Mouse (Mus musculus): ENCODE measurements around the gene Tmem47. TPM values are rescaled to one million over a fixed set of nuclear protein-coding genes. Genes with fewer than 3 reads are reported as not detected.

Tmem47 gene
- total RNA-seq (2014; rRNA removed) (4.9 and 5.6 TPM in 2 replicates), polyA plus RNA-seq (2012; rRNA removed) (1.3 and 2.0 TPM in 2 replicates)

DNA sequence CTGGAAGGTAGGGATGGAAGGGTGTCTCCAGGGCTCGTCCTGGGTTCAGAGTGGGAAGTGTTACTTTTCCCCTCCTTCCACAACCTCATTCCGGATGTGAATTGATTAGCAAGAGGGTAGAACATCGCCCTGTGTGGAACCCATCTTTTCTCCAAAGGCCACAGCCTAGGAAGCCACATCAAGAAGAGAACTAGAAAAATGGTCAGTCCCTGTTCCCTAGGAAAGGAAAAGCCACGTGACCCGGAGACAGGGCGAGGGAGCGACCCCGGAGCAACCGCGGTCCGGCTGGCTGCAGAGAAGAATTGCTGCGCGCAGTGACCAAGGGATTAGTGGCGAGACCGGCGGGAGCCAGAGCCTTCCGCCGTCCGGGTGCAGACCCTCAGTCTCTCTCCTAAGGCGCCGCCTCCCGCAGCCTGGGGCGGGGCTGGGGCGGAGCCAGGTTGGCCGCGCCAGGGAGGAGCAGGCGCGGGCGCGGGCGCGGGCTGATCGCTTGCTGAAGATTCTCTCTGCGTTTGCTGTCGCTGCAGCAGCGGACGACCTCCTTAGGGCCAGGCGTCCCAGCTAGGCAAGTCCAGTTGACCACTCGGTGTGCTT lies at the start of gene Tmem47:
Gene Tmem47, plus strand, starts transcription at position 489 of the 594 bp plus-strand sequence.
- H3K4me3 ChIP-seq (ENCODE audit: insufficient read depth, low read depth, low read length): peak within 1 kb of the TSS; percentile 79
- H3K27me3 ChIP-seq (ENCODE audit: control insufficient read depth, insufficient read depth, low read length): no peaks in the 10 kb centered on the region
- H3K4me1 ChIP-seq (ENCODE audit: control insufficient read depth, insufficient read depth, low read length): no peaks in the 10 kb centered on the region
- peak within 1 kb of the TSS; percentile 62 for H3K9ac ChIP-seq (ENCODE audit: low read depth, low read length)
- H3K36me3 ChIP-seq (ENCODE audit: control insufficient read depth, insufficient read depth, low read length): no peaks in the 10 kb centered on the region
- no peak for DNase-seq (ENCODE audit: extremely low read depth, low read depth, low spot score)
- TF ChIP-seq POLR2A (IDR thresholded peaks at IDR 0.05; ENCODE audit: extremely low read depth, insufficient read depth, low read length) (0 out of 2 replicates have a peak, but pooled peaks have one; percentile 15), CTCF (IDR thresholded peaks at IDR 0.05; ENCODE audit: low read depth, low read length) (no peak)
- WGBS: 2% methylated on average over 36 of the region's 39 CpGs
- no peaks in the 10 kb centered on the region for H3K79me2 ChIP-seq (ENCODE audit: control insufficient read depth, insufficient read depth, low read length)
- H3K27ac ChIP-seq (replicated peaks; ENCODE audit: insufficient read depth, low read depth, low read length): peak within 1 kb of the TSS; percentile 30; the same call in 1 of the 2 replicates

DNA sequence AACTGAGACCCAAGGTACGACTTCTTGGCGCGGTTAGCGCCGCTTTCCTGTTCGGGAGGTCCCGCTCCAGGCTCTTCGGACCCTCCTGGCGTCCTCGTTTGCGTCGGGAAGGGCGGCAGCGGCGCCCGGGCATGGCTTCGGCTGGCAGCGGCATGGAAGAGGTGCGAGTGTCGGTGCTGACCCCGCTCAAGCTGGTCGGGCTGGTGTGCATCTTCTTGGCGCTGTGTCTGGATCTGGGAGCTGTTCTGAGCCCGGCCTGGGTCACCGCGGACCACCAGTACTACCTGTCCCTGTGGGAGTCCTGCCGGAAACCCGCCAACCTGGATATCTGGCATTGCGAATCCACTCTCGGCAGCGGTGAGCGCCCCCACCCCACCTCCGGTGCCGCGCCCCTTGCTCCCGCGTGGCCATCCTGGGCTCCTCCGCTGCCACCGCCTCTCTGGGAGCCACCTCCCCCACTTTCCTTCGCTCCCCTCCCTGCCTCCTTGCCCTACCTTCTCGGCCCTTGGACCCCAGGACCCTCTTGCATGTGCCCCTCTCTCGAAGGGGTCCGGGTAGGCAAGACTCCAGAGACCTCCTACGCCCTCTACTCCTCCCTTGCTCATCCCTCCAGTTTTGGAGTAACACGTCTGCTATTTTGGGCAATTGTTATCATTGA lies 435 bp downstream of the Tmem47 start:
- no peaks in the 10 kb centered on the region for H3K36me3 ChIP-seq (ENCODE audit: control insufficient read depth, insufficient read depth, low read length)
- under 1% methylated on average over 30 of the region's 45 CpGs for WGBS
- H3K4me1 ChIP-seq (ENCODE audit: control insufficient read depth, insufficient read depth, low read length): no peaks in the 10 kb centered on the region
- peak overlapping the region; percentile 79 for H3K4me3 ChIP-seq (ENCODE audit: insufficient read depth, low read depth, low read length)
- DNase-seq (ENCODE audit: extremely low read depth, low read depth, low spot score): no peak
- TF ChIP-seq CTCF (IDR thresholded peaks at IDR 0.05; ENCODE audit: low read depth, low read length) (no peak), POLR2A (IDR thresholded peaks at IDR 0.05; ENCODE audit: extremely low read depth, insufficient read depth, low read length) (no peak)
- H3K27ac ChIP-seq (replicated peaks; ENCODE audit: insufficient read depth, low read depth, low read length): peak overlapping the region; percentile 30; the same call in 1 of the 2 replicates
- no peaks in the 10 kb centered on the region for H3K27me3 ChIP-seq (ENCODE audit: control insufficient read depth, insufficient read depth, low read length)
- peak overlapping the region; percentile 62 for H3K9ac ChIP-seq (ENCODE audit: low read depth, low read length)
- H3K79me2 ChIP-seq (ENCODE audit: control insufficient read depth, insufficient read depth, low read length): no peaks in the 10 kb centered on the region

DNA sequence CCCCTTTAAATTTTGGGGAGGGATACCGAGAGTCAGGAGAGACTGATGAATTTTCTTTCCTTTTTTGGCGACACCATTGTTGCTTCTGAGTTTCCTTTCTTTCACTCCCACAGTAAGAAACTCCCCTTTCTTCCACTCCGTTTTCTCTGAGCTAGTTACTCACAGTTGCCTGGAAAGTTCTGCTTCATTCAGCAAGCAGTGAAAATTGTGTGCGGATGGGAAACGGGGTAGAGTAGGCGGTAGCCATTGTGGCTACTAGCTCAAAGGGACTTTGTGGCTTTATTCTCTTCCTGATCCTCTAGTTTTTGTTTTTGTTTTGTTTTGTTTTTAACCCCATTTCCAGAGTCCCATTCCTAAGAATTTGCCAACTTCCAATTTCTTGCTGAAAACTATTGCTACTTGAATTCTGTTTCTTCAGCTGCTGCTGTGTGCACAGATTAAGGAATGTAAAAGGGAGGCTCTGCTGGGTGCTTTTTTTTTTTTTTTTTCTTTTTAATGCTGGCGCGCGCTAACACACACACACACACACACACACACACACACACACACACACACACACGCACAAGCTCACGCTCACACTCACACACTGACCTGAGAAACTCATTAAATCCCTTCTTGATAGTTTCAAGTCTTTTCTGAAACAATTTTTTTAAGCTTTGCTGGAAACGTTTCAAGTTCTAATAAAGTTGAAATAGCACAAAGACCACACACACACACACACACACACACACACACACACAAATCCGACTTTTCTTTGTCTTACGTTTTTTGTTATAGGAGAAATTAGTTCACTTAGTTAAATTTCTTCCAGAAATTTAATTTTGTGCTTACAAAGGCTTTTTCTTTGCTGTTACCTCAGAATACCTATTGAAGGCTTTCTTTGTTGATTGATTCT lies 1.5 kb downstream of the Tmem47 start:
- no peaks in the 10 kb centered on the region for H3K27me3 ChIP-seq (ENCODE audit: control insufficient read depth, insufficient read depth, low read length)
- no peaks in the 10 kb centered on the region for H3K4me1 ChIP-seq (ENCODE audit: control insufficient read depth, insufficient read depth, low read length)
- H3K9ac ChIP-seq (ENCODE audit: low read depth, low read length): no peak overlapping the region
- H3K4me3 ChIP-seq (ENCODE audit: insufficient read depth, low read depth, low read length): peak overlapping the region; percentile 47
- no peaks in the 10 kb centered on the region for H3K36me3 ChIP-seq (ENCODE audit: control insufficient read depth, insufficient read depth, low read length)
- no peak overlapping the region for H3K27ac ChIP-seq (replicated peaks; ENCODE audit: insufficient read depth, low read depth, low read length)
- no peaks in the 10 kb centered on the region for H3K79me2 ChIP-seq (ENCODE audit: control insufficient read depth, insufficient read depth, low read length)
- TF ChIP-seq CTCF (IDR thresholded peaks at IDR 0.05; ENCODE audit: low read depth, low read length) (no peak), POLR2A (IDR thresholded peaks at IDR 0.05; ENCODE audit: extremely low read depth, insufficient read depth, low read length) (no peak)
- 4% methylated on average over 14 of the region's 14 CpGs for WGBS
- no peak for DNase-seq (ENCODE audit: extremely low read depth, low read depth, low spot score)

DNA sequence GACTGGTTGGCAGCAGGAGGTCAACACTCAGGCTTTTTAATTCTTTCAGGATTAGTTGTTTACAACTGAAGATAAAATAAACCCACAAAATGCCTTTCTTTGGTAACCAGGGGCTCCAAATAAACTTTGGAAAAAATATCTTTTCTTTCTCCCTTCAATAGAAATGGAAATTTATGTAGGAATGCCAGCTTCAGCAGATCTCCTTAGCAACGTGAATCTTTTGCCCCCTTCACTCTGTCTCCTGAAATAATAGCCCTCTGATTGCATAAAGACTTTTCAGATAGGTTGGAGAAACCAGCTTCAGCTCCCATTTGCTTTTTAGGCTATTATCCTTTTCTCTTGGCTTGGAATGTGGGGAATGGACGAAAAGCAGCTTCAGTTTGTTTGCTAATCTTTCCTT lies 2.2 kb downstream of the Tmem47 start:
- no peaks in the 10 kb centered on the region for H3K27me3 ChIP-seq (ENCODE audit: control insufficient read depth, insufficient read depth, low read length)
- 18% methylated on average over 2 of the region's 2 CpGs for WGBS
- H3K4me3 ChIP-seq (ENCODE audit: insufficient read depth, low read depth, low read length): no peak overlapping the region
- no peak overlapping the region for H3K27ac ChIP-seq (replicated peaks; ENCODE audit: insufficient read depth, low read depth, low read length)
- H3K4me1 ChIP-seq (ENCODE audit: control insufficient read depth, insufficient read depth, low read length): no peaks in the 10 kb centered on the region
- DNase-seq (ENCODE audit: extremely low read depth, low read depth, low spot score): no peak
- TF ChIP-seq POLR2A (IDR thresholded peaks at IDR 0.05; ENCODE audit: extremely low read depth, insufficient read depth, low read length): no peak
- H3K9ac ChIP-seq (ENCODE audit: low read depth, low read length): no peak overlapping the region
- no peaks in the 10 kb centered on the region for H3K79me2 ChIP-seq (ENCODE audit: control insufficient read depth, insufficient read depth, low read length)
- no peaks in the 10 kb centered on the region for H3K36me3 ChIP-seq (ENCODE audit: control insufficient read depth, insufficient read depth, low read length)

DNA sequence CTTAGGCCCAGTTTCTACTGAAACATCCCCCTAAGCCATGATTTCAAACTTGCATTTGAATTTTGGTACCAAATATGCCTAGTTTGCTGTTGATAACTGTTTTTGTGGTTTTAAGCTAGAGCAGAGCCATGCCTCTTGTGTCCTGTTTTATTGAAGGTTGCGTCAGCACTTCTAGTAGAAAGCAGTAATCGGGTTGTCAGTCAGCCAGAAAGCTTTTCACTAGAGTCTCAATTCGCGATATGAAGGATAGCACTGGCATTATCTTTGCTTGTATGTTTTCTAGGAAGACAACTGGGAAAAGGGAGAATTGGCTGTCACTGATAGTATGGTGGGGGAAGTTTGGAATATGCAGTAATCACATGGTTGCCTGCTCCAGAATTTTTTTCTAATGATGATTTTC lies 3.3 kb downstream of the Tmem47 start:
- Histone ChIP-seq H3K4me1 (ENCODE audit: control insufficient read depth, insufficient read depth, low read length) (no peaks in the 10 kb centered on the region), H3K27me3 (ENCODE audit: control insufficient read depth, insufficient read depth, low read length) (no peaks in the 10 kb centered on the region), H3K9ac (ENCODE audit: low read depth, low read length) (no peak overlapping the region), H3K36me3 (ENCODE audit: control insufficient read depth, insufficient read depth, low read length) (no peaks in the 10 kb centered on the region), H3K4me3 (ENCODE audit: insufficient read depth, low read depth, low read length) (no peak overlapping the region), H3K79me2 (ENCODE audit: control insufficient read depth, insufficient read depth, low read length) (no peaks in the 10 kb centered on the region), H3K27ac (replicated peaks; ENCODE audit: insufficient read depth, low read depth, low read length) (no peak overlapping the region)
- DNase-seq (ENCODE audit: extremely low read depth, low read depth, low spot score): peak; percentile 5
- TF ChIP-seq CTCF (IDR thresholded peaks at IDR 0.05; ENCODE audit: low read depth, low read length) (no peak), POLR2A (IDR thresholded peaks at IDR 0.05; ENCODE audit: extremely low read depth, insufficient read depth, low read length) (no peak)
- 33% methylated on average over 4 of the region's 4 CpGs for WGBS

All from liver, adult 2 months (tissue).